Mouse (Mus musculus): Measurements from ENCODE around the gene Psmd12. TPM values are rescaled to one million over a fixed set of nuclear protein-coding genes. Genes with fewer than 3 reads are reported as not detected.

Psmd12 gene
- polyA plus RNA-seq, 1 experiment: 63.5 TPM

DNA sequence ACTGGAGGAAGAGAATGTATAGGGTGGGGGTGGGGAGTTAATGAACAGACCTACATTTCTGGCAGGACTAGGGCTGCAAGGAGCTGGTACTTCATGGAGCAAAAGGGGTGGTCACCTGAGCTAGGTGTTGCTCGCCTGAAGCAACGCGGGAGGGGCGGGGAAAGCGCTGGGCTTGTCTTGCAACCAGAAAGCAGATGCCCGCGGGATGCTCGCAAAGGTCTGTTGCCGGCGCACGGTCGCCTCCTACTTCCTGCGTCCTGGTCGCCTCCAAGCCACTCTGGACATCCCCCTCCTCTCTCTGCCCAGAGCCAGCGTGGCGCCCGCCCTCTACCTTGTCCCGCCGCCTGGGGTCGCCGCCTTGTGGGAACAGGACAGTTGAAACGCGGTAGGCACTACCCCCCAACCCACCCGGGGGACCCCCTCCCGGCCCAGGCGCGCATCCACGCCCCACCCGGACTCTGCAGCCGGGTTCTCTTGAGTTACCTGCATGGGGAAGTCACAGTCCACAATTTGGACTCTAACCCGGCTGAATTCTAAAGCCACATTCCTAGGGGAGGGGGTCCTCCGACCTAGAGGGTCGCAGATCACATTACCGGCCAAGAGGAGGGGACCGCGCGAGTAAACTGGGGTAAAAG is 67.5 kb downstream of the Psmd12 start:
- TF ChIP-seq CTCF (IDR thresholded peaks at IDR 0.05; ENCODE audit: borderline replicate concordance, extremely low read depth, insufficient read depth, insufficient read length): 0 out of 2 replicates have a peak, but pooled peaks have one; percentile 8
- no peak for TF ChIP-seq POLR2A (IDR thresholded peaks at IDR 0.05; ENCODE audit: borderline replicate concordance, extremely low read depth, insufficient read depth, insufficient read length, poor library complexity, severe bottlenecking)
- peak; percentile 43 for DNase-seq (ENCODE audit: low read depth)

DNA sequence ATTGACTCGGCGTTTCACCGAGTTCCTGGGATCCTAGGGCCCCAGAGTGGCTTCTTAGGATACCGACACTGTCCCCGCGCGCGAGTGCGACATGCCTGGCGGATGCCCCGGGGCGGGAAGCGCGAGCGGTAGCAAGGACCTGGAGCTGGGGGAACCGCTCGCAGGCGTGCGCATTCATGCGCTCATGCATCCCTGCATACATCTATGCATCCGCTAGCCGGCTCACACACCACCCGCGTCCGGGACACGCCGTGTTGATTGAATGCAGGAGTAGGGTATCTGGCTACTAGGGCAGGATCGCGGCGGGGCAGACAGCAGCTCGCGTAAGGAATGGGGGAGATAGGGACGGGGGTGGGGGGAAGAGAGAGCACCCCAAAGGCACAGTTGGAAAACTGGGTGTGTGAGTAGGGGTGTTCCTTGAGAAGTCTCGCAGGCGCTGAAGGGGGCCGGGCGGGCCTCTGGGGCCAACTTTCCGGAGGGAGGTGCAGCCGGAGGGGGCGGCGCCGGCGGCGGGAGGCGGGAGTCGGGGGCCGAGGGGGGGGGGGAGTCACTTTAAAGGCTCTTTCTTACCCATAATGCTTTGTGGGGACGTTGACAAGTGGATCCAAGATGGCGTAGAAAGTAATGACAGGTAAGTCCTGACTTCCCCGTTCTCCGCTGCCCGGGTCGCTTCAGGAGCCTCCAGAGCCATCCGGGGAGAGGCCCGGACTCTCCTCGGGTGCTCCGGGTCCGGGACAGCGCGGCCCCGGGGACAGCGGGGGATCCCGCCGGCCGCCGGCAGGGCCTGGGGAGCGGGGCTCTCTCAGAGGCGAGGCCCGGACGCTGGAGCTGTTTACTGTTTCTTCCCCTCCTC is 68.3 kb downstream of the Psmd12 start, which contains the start of gene Helz:
TSS of gene Helz (plus strand) at position 580 of the 853 bp plus-strand sequence.
- DNase-seq (ENCODE audit: low read depth): peak; percentile 90
- TF ChIP-seq POLR2A (IDR thresholded peaks at IDR 0.05; ENCODE audit: borderline replicate concordance, extremely low read depth, insufficient read depth, insufficient read length, poor library complexity, severe bottlenecking) (no peak), CTCF (IDR thresholded peaks at IDR 0.05; ENCODE audit: borderline replicate concordance, extremely low read depth, insufficient read depth, insufficient read length) (0 out of 2 replicates have a peak, but pooled peaks have one; percentile 13)

DNA sequence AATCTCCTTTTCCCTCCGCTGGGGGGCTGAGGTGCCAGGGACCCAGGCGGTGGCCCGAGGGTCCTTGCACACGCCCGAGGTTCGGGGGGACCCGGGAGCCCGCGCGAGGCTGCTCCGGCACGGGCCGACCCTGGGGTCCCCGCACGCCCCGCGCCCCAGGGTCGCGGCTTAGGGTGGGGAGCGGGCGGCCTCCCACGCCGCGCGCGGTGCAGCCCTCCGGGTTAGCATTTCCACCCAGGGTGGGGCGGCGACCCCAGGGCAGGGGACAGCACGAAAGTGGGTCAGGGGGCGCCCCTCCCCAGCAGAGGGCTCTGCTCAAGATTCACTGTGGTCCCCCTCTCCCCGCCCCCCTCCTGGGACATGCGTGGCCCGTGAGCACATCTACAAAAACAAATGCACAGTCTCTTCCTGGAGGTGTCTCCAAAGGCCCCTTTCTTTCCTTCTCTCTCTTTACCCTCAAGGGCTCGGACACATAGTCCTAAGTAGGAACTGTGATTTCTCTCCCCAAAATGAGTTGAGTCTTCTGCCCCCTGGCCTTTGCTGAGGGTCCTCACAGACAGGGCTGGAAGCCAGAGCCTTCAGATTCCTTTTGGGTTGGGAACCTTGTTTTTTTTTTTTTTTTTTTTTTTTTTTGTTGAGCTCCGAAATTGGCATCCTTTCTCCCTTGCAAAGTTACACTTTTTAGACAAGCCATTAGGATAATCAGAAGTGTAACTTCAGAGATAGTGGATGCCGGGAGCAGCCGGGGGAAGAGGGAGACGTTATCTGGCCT is 69.1 kb downstream of the Psmd12 start:
- TF ChIP-seq POLR2A (IDR thresholded peaks at IDR 0.05; ENCODE audit: borderline replicate concordance, extremely low read depth, insufficient read depth, insufficient read length, poor library complexity, severe bottlenecking) (no peak), CTCF (IDR thresholded peaks at IDR 0.05; ENCODE audit: borderline replicate concordance, extremely low read depth, insufficient read depth, insufficient read length) (no peak)
- peak; percentile 24 for DNase-seq (ENCODE audit: low read depth)

Other genes starting within 250 kb of the Psmd12 start
- gene Pitpnc1, start 8.8 kb upstream of the Psmd12 start, polyA plus RNA-seq (2012; rRNA removed): 23.9 and 30.2 TPM in 2 replicates
- gene Helz, start 68.4 kb downstream of the Psmd12 start, polyA plus RNA-seq (2012; rRNA removed): 12.7 and 16.4 TPM in 2 replicates
- 1.4 and 1.8 TPM in 2 replicates for gene Cacng1, start 237.0 kb downstream of the Psmd12 start, polyA plus RNA-seq (2012; rRNA removed)

Measured in brain, embryonic 14.5 days (tissue).